Mouse (Mus musculus) ES-E14 (cell line): ENCODE measurements around the gene Flrt3. TPM values are rescaled to one million over a fixed set of nuclear protein-coding genes. Genes with fewer than 3 reads are reported as not detected.

Source experiments
- DNase-seq: peaks from one replicate; pipeline ENCODE4 v3.0.0-alpha.2; 2013; ENCODE audit warnings: low read depth, low spot score
- H3K27ac ChIP-seq: 2 replicates; pipeline ENCODE4 v1.5.1; 2012; ENCODE audit warnings: low read depth, mild to moderate bottlenecking, low read length, moderate library complexity, mixed read lengths; ENCODE audit not compliant: poor library complexity, insufficient read depth, severe bottlenecking
- H3K36me3 ChIP-seq: 2 replicates; pipeline ENCODE4 v1.6.1; 2012; ENCODE audit warnings: mild to moderate bottlenecking, low read length, moderate library complexity, mixed read lengths; ENCODE audit not compliant: control insufficient read depth, poor library complexity, insufficient read depth, severe bottlenecking
- H3K4me1 ChIP-seq, 2 experiments: fragments of 150-350 bp in 1 of 2; sonication (generic) in 1 of 2; 2 replicates each; pipeline ENCODE4 v1.6.1; 2012; ENCODE audit warnings: low read length in 2 of 2, mild to moderate bottlenecking in 1 of 2, mixed read lengths in 1 of 2; ENCODE audit not compliant: control insufficient read depth in 2 of 2, insufficient read depth in 2 of 2, poor library complexity in 1 of 2
- H3K4me3 ChIP-seq, 2 experiments: fragments of 150-350 bp in 1 of 2; sonication (generic) in 1 of 2; 2 replicates each; pipeline ENCODE4 v1.5.1; 2012; ENCODE audit warnings: low read length in 2 of 2, low read depth in 1 of 2, mild to moderate bottlenecking in 1 of 2, mixed read lengths in 1 of 2; ENCODE audit not compliant: insufficient read depth in 1 of 2, poor library complexity in 1 of 2, severe bottlenecking in 1 of 2
- H3K9ac ChIP-seq: 2 replicates; pipeline ENCODE4 v1.6.1; 2012; ENCODE audit warnings: low read depth, mild to moderate bottlenecking, low read length, mixed read lengths; ENCODE audit not compliant: poor library complexity, insufficient read depth, severe bottlenecking
- H3K9me3 ChIP-seq: fragments of 150-350 bp; sonication (generic); 2 replicates; pipeline ENCODE4 v1.6.1; 2012; ENCODE audit warnings: low read depth, mild to moderate bottlenecking, low read length; ENCODE audit not compliant: control insufficient read depth, insufficient read depth
- CHD2 ChIP-seq: IDR thresholded peaks from 2 replicates; pipeline ENCODE4 v1.6.1; 2014; ENCODE audit warnings: mild to moderate bottlenecking, low read depth, low read length, inconsistent platforms
- HCFC1 ChIP-seq: IDR thresholded peaks from 2 replicates; pipeline ENCODE4 v1.6.1; 2012; ENCODE audit warnings: low read length, inconsistent platforms, borderline replicate concordance; ENCODE audit not compliant: insufficient read depth
- MAFK ChIP-seq: IDR thresholded peaks from 2 replicates; pipeline ENCODE4 v1.6.1; 2014; ENCODE audit warnings: mild to moderate bottlenecking, low read depth, low read length, inconsistent platforms; ENCODE audit not compliant: insufficient read depth
- ZC3H11A ChIP-seq: IDR thresholded peaks from 2 replicates; pipeline ENCODE4 v1.6.1; 2012; ENCODE audit warnings: low read depth, mild to moderate bottlenecking, inconsistent platforms, low read length, borderline replicate concordance
- ZNF384 ChIP-seq: IDR thresholded peaks from 2 replicates; pipeline ENCODE4 v1.6.1; 2012; ENCODE audit warnings: low read depth, low read length, inconsistent platforms
- in situ Hi-C, 2 experiments: fragments of 600-800 bp; cut with MboI; formaldehyde crosslinking; loops; one replicate each; pipeline ENCODE4 v1.15.1; 2025; ENCODE audit warnings: low sequenced_read_pairs in 2 of 2, inconsistent platforms in 1 of 2; ENCODE audit not compliant: unreplicated experiment in 2 of 2
- total RNA-seq: library from RNA; depleted of rRNA; stranded (reverse); fragments of 300-350 nt; gene quantifications from 2 replicates; pipeline ENCODE4 v1.2.3, GENCODE M21; 2012; rRNA removed

Gene Flrt3
- 4.6 and 7.6 TPM in 2 replicates for total RNA-seq

- H3K4me3 ChIP-seq, result peak within 1 kb of the TSS; percentile 37 to 43
- peaks cover 0 to 6% of the 10 kb centered on the region in 2 experiments; a peak in 2 of 4 replicates for H3K4me1 ChIP-seq
- in situ Hi-C loops, result no loop called here
- H3K36me3 ChIP-seq, result no peaks in the 10 kb centered on the region
- DNase-seq, result peak; percentile 95
- peak within 1 kb of the TSS; percentile 25; the same call in 1 of the 2 replicates for H3K9ac ChIP-seq
- H3K9me3 ChIP-seq, result no peaks in the 10 kb centered on the region
- H3K27ac ChIP-seq, result no peak within 1 kb of the TSS
- TF ChIP-seq CHD2 (no peak), ZC3H11A (peak; percentile 49; the same call in 1 of the 2 replicates)
Observed at GRCm38 (mm10) chr2:140670963-140671702, at the start of gene Flrt3. Gene Flrt3 (minus strand): TSS chr2:140671469.

GRCm38 (mm10) chr2:140717407-140717806 is 46.1 kb upstream of the Flrt3 start:
- no peaks in the 10 kb centered on the region for H3K36me3 ChIP-seq
- TF ChIP-seq CHD2 (no peak), HCFC1 (no peak), MAFK (no peak), ZNF384 (no peak), ZC3H11A (no peak)
- no peak overlapping the region for H3K27ac ChIP-seq
- in situ Hi-C loops, result no loop called here
- no peak for DNase-seq
- H3K9me3 ChIP-seq, result no peaks in the 10 kb centered on the region
- H3K9ac ChIP-seq, result no peak overlapping the region
- H3K4me1 ChIP-seq, result no peaks in the 10 kb centered on the region
- no peak overlapping the region for H3K4me3 ChIP-seq

- no peak overlapping the region for H3K9ac ChIP-seq
- H3K27ac ChIP-seq, result no peak overlapping the region
- no peak for DNase-seq
- no peaks in the 10 kb centered on the region for H3K4me1 ChIP-seq
- H3K4me3 ChIP-seq, result no peak overlapping the region
- no peak for TF ChIP-seq ZNF384
- TF ChIP-seq HCFC1, result no peak
- no peak for TF ChIP-seq CHD2
- H3K36me3 ChIP-seq, result no peaks in the 10 kb centered on the region
- no peaks in the 10 kb centered on the region for H3K9me3 ChIP-seq
- in situ Hi-C loops, result no loop called here
Observed at GRCm38 (mm10) chr2:140715822-140716221, 44.6 kb upstream of the Flrt3 start.

- no peak for TF ChIP-seq ZNF384
- TF ChIP-seq CHD2, result no peak
- no peak for TF ChIP-seq HCFC1
- TF ChIP-seq MAFK, result no peak
- TF ChIP-seq ZC3H11A, result no peak
- no peak overlapping the region for H3K4me3 ChIP-seq
- in situ Hi-C loops, result no loop called here
- no peaks in the 10 kb centered on the region for H3K36me3 ChIP-seq
- H3K9me3 ChIP-seq, result no peaks in the 10 kb centered on the region
- DNase-seq, result no peak
- no peak overlapping the region for H3K9ac ChIP-seq
- no peaks in the 10 kb centered on the region for H3K4me1 ChIP-seq
- H3K27ac ChIP-seq, result no peak overlapping the region
Observed at GRCm38 (mm10) chr2:140707550-140707949, 36.3 kb upstream of the Flrt3 start.

GRCm38 (mm10) chr2:140705278-140705677 is 34.0 kb upstream of the Flrt3 start:
- Histone ChIP-seq H3K9ac (no peak overlapping the region), H3K4me1 (no peaks in the 10 kb centered on the region), H3K9me3 (no peaks in the 10 kb centered on the region), H3K36me3 (no peaks in the 10 kb centered on the region), H3K27ac (no peak overlapping the region), H3K4me3 (no peak overlapping the region)
- TF ChIP-seq CHD2 (no peak), ZNF384 (no peak), MAFK (no peak), HCFC1 (no peak), ZC3H11A (no peak)
- no peak for DNase-seq
- in situ Hi-C loops, result no loop called here
